Mouse (Mus musculus): ENCODE measurements at regions not wholly inside any gene's neighbourhood (a gene's known extent, or its start where the extent isn't known, plus 50 kb on each side); places are given as distances from the start of the nearest gene placed in this dataset.
"Not testable (repeated sequence)": the region's sequence is repeated elsewhere in the genome, so short reads cannot be mapped to it uniquely, and the experiment has no call there.

- not testable (repeated sequence) for H3K27me3 ChIP-seq (ENCODE audit: control insufficient read depth in 1 of 2, insufficient read depth in 2 of 2, low read length in 2 of 2); H3K4me3 ChIP-seq (ENCODE audit: control insufficient read depth in 1 of 2, insufficient read depth in 1 of 2, low read depth in 2 of 2, low read length in 2 of 2); H3K36me3 ChIP-seq (ENCODE audit: control insufficient read depth in 1 of 2, insufficient read depth in 2 of 2, low read length in 2 of 2); H3K9ac ChIP-seq (ENCODE audit: control insufficient read depth, low read depth, low read length, poor library complexity, severe bottlenecking); H3K79me2 ChIP-seq (ENCODE audit: control insufficient read depth, insufficient read depth, low read length, poor library complexity); H3K27ac ChIP-seq (ENCODE audit: control insufficient read depth, low read depth, low read length); H3K4me1 ChIP-seq (ENCODE audit: control insufficient read depth in 1 of 2, insufficient read depth in 2 of 2, low read length in 2 of 2); H3K9me3 ChIP-seq (replicated peaks; ENCODE audit: insufficient read depth, low read length); DNase-seq (ENCODE audit: low read depth, low spot score)
Observed at GRCm38 (mm10) chr3:118128349-118128748, 259.6 kb upstream of the Snx7 start.

- Histone ChIP-seq H3K79me2 (ENCODE audit: control insufficient read depth, insufficient read depth, low read length, poor library complexity) (no peaks in the 10 kb centered on the region), H3K27me3 (ENCODE audit: control insufficient read depth in 1 of 2, insufficient read depth in 2 of 2, low read length in 2 of 2) (no peaks in the 10 kb centered on the region), H3K4me1 (ENCODE audit: control insufficient read depth in 1 of 2, insufficient read depth in 2 of 2, low read length in 2 of 2) (no peaks in the 10 kb centered on the region), H3K4me3 (ENCODE audit: control insufficient read depth in 1 of 2, insufficient read depth in 1 of 2, low read depth in 2 of 2, low read length in 2 of 2) (no peak overlapping the region), H3K9ac (ENCODE audit: control insufficient read depth, low read depth, low read length, poor library complexity, severe bottlenecking) (no peak overlapping the region), H3K36me3 (ENCODE audit: control insufficient read depth in 1 of 2, insufficient read depth in 2 of 2, low read length in 2 of 2) (no peaks in the 10 kb centered on the region), H3K27ac (ENCODE audit: control insufficient read depth, low read depth, low read length) (no peak overlapping the region), H3K9me3 (replicated peaks; ENCODE audit: insufficient read depth, low read length) (no peaks in the 10 kb centered on the region)
- DNase-seq (ENCODE audit: low read depth, low spot score), result no peak
- TF ChIP-seq MEF2A (IDR thresholded peaks at IDR 0.05; ENCODE audit: extremely low read depth, insufficient replicate concordance, low read depth, low read length, poor library complexity, severe bottlenecking) (no peak), POLR2AphosphoS5 (IDR thresholded peaks at IDR 0.05; ENCODE audit: borderline replicate concordance, low read depth, low read length) (no peak), TBP (IDR thresholded peaks at IDR 0.05; ENCODE audit: low read depth, low read length) (no peak), JUND (IDR thresholded peaks at IDR 0.05; ENCODE audit: low read depth, low read length) (no peak), ZNF384 (IDR thresholded peaks at IDR 0.05; ENCODE audit: low read depth, low read length) (no peak)
Observed at GRCm38 (mm10) chr3:118102635-118103034, 233.9 kb upstream of the Snx7 start.

- no peak for DNase-seq (ENCODE audit: low read depth, low spot score)
- no peak for TF ChIP-seq TCF12 (IDR thresholded peaks at IDR 0.05; ENCODE audit: low read depth, low read length)
- no peak for TF ChIP-seq MYB (IDR thresholded peaks at IDR 0.05; ENCODE audit: low read depth, low read length)
- no peak for TF ChIP-seq TAL1 (IDR thresholded peaks at IDR 0.05; ENCODE audit: low read length)
- TF ChIP-seq ZMIZ1 (IDR thresholded peaks at IDR 0.05; ENCODE audit: low read depth, low read length), result no peak
- H3K4me3 ChIP-seq (ENCODE audit: control insufficient read depth in 1 of 2, insufficient read depth in 1 of 2, low read depth in 2 of 2, low read length in 2 of 2), result no peak overlapping the region
- H3K27me3 ChIP-seq (ENCODE audit: control insufficient read depth in 1 of 2, insufficient read depth in 2 of 2, low read length in 2 of 2), result no peaks in the 10 kb centered on the region
- H3K36me3 ChIP-seq (ENCODE audit: control insufficient read depth in 1 of 2, insufficient read depth in 2 of 2, low read length in 2 of 2), result no peaks in the 10 kb centered on the region
- H3K27ac ChIP-seq (ENCODE audit: control insufficient read depth, low read depth, low read length), result no peak overlapping the region
- no peak overlapping the region for H3K9ac ChIP-seq (ENCODE audit: control insufficient read depth, low read depth, low read length, poor library complexity, severe bottlenecking)
- no peaks in the 10 kb centered on the region for H3K79me2 ChIP-seq (ENCODE audit: control insufficient read depth, insufficient read depth, low read length, poor library complexity)
- H3K4me1 ChIP-seq (ENCODE audit: control insufficient read depth in 1 of 2, insufficient read depth in 2 of 2, low read length in 2 of 2), result no peaks in the 10 kb centered on the region
- no peaks in the 10 kb centered on the region for H3K9me3 ChIP-seq (replicated peaks; ENCODE audit: insufficient read depth, low read length)
Observed at GRCm38 (mm10) chr3:118084508-118084907, 215.8 kb upstream of the Snx7 start.

GRCm38 (mm10) chr3:118072363-118072762, 203.6 kb upstream of the Snx7 start:
- no peaks in the 10 kb centered on the region for H3K79me2 ChIP-seq (ENCODE audit: control insufficient read depth, insufficient read depth, low read length, poor library complexity)
- H3K4me3 ChIP-seq (ENCODE audit: control insufficient read depth in 1 of 2, insufficient read depth in 1 of 2, low read depth in 2 of 2, low read length in 2 of 2), result no peak overlapping the region
- H3K9me3 ChIP-seq (replicated peaks; ENCODE audit: insufficient read depth, low read length), result no peaks in the 10 kb centered on the region
- H3K27ac ChIP-seq (ENCODE audit: control insufficient read depth, low read depth, low read length), result no peak overlapping the region
- no peaks in the 10 kb centered on the region for H3K4me1 ChIP-seq (ENCODE audit: control insufficient read depth in 1 of 2, insufficient read depth in 2 of 2, low read length in 2 of 2)
- TF ChIP-seq ZC3H11A (IDR thresholded peaks at IDR 0.05; ENCODE audit: low read depth, low read length), result no peak
- no peak for TF ChIP-seq ETS1 (IDR thresholded peaks at IDR 0.05; ENCODE audit: low read depth, low read length)
- TF ChIP-seq POLR2A (IDR thresholded peaks at IDR 0.05; ENCODE audit: control insufficient read depth in 1 of 2, insufficient read depth in 1 of 2, low read depth in 1 of 2, low read length in 2 of 2, poor library complexity in 1 of 2), result no peak
- TF ChIP-seq TBP (IDR thresholded peaks at IDR 0.05; ENCODE audit: low read depth, low read length), result no peak
- TF ChIP-seq SMC3 (IDR thresholded peaks at IDR 0.05; ENCODE audit: low read depth, low read length), result no peak
- TF ChIP-seq SIN3A (IDR thresholded peaks at IDR 0.05; ENCODE audit: low read length), result no peak
- TF ChIP-seq TAL1 (IDR thresholded peaks at IDR 0.05; ENCODE audit: low read length), result no peak
- TF ChIP-seq MAFK (IDR thresholded peaks at IDR 0.05; ENCODE audit: borderline replicate concordance, low read depth, low read length), result no peak
- TF ChIP-seq BHLHE40 (IDR thresholded peaks at IDR 0.05; ENCODE audit: borderline replicate concordance, low read depth, low read length), result no peak
- no peak for TF ChIP-seq JUND (IDR thresholded peaks at IDR 0.05; ENCODE audit: low read depth, low read length)
- no peak for TF ChIP-seq NELFE (IDR thresholded peaks at IDR 0.05; ENCODE audit: low read depth, low read length)
- no peak for TF ChIP-seq CHD1 (IDR thresholded peaks at IDR 0.05; ENCODE audit: low read depth, low read length)
- no peak for TF ChIP-seq MAX (IDR thresholded peaks at IDR 0.05; ENCODE audit: low read length)
- no peak for TF ChIP-seq UBTF (IDR thresholded peaks at IDR 0.05; ENCODE audit: borderline replicate concordance, insufficient read depth, low read depth, low read length)
- no peak for TF ChIP-seq NRF1 (IDR thresholded peaks at IDR 0.05; ENCODE audit: insufficient read depth, low read depth, low read length, poor library complexity, severe bottlenecking)
- DNase-seq (ENCODE audit: low read depth, low spot score), result no peak
- no peak overlapping the region for H3K9ac ChIP-seq (ENCODE audit: control insufficient read depth, low read depth, low read length, poor library complexity, severe bottlenecking)
- H3K36me3 ChIP-seq (ENCODE audit: control insufficient read depth in 1 of 2, insufficient read depth in 2 of 2, low read length in 2 of 2), result no peaks in the 10 kb centered on the region
- H3K27me3 ChIP-seq (ENCODE audit: control insufficient read depth in 1 of 2, insufficient read depth in 2 of 2, low read length in 2 of 2), result no peaks in the 10 kb centered on the region

Measured in MEL (cell line).